Mouse (Mus musculus) G1E (cell line): ENCODE results near the gene Atp5g1.

Experiments
- CTCF ChIP-seq: IDR thresholded peaks from 2 replicates; pipeline ENCODE4 v1.5.1; 2012; ENCODE audit warnings: low read depth, low read length, inconsistent platforms, mixed read lengths
- GATA1 ChIP-seq: IDR thresholded peaks from 2 replicates; pipeline ENCODE4 v1.6.1; 2012; ENCODE audit warnings: borderline replicate concordance, low read length, inconsistent platforms, mixed read lengths
- GATA2 ChIP-seq: IDR thresholded peaks from 2 replicates; pipeline ENCODE4 v1.6.1; 2012; ENCODE audit warnings: low read depth, low read length, inconsistent platforms, borderline replicate concordance
- POLR2AphosphoS5 ChIP-seq: IDR thresholded peaks from 2 replicates; pipeline ENCODE4 v1.6.1; 2012; ENCODE audit warnings: low read depth, low read length, inconsistent platforms; ENCODE audit not compliant: insufficient replicate concordance
- TAL1 ChIP-seq: conservative IDR thresholded peaks from 2 replicates; pipeline ENCODE4 v1.6.1; 2012; ENCODE audit warnings: low read depth, low read length, inconsistent platforms, mixed read lengths

- TF ChIP-seq CTCF (no peak), TAL1 (no peak), GATA1 (no peak), POLR2AphosphoS5 (no peak), GATA2 (no peak)
These were observed 47.3 kb downstream of the Atp5g1 start for GRCm38 (mm10) chr11:96028130-96028529.
